Mouse (Mus musculus): Measurements from ENCODE around the gene Reck.

DNA sequence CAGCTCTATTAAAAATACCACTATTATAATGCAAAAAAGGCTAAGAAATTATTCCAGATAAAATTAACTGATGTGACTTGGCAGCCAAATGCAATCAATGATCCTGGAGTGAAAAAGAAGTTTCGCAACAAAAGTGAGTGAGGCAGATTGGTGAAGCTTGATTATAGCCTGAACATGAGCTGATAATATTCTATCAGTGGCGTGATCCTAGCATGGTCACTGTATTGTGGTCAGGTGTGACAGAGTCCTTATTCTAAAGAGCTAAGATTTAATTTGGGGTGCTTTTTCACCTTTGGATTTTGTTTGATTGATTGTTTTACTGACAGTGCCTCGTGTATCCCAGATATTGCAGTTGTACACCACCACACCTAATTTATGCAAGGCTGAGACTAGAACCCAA lies 15.9 kb downstream of the Reck start:
- TF ChIP-seq CTCF (IDR thresholded peaks at IDR 0.05; ENCODE audit: low read depth) (no peak), EP300 (IDR thresholded peaks at IDR 0.05; ENCODE audit: low read depth) (no peak)

Data from liver, embryonic 14.5 days (tissue).